Mouse (Mus musculus) cortical plate, adult 2 months (tissue): ENCODE data around the gene Pawr.

Experiments used
- CTCF ChIP-seq: fragments of 200-500 bp; IDR thresholded peaks from 2 replicates; pipeline ENCODE4 v1.5.1; 2011; ENCODE audit warnings: mild to moderate bottlenecking, control low read depth, low read length; ENCODE audit not compliant: insufficient read depth; ENCODE audit errors: extremely low read depth
- POLR2A ChIP-seq: fragments of 200-500 bp; IDR thresholded peaks from 2 replicates; pipeline ENCODE4 v1.6.1; 2011; ENCODE audit warnings: mild to moderate bottlenecking, low read length, control low read depth; ENCODE audit not compliant: insufficient read depth; ENCODE audit errors: extremely low read depth

- TF ChIP-seq CTCF (no peak), POLR2A (no peak)
Observed at GRCm38 (mm10) chr10:108359974-108360373, 28.1 kb downstream of the Pawr start.
